Mouse (Mus musculus) thymus, adult 2 months (tissue): Measurements from ENCODE around the gene Samd4.

Source experiments
- CTCF ChIP-seq: fragments of 200-500 bp; IDR thresholded peaks from 2 replicates; pipeline ENCODE4 v1.5.1; 2012; ENCODE audit warnings: mild to moderate bottlenecking, control low read depth, low read length, moderate library complexity, borderline replicate concordance; ENCODE audit not compliant: control insufficient read depth, poor library complexity, insufficient read depth; ENCODE audit errors: extremely low read depth
- POLR2A ChIP-seq: fragments of 200-500 bp; IDR thresholded peaks from 2 replicates; pipeline ENCODE4 v1.6.1; 2012; ENCODE audit warnings: mild to moderate bottlenecking, low read length, control low read depth, moderate library complexity; ENCODE audit not compliant: control insufficient read depth, poor library complexity, insufficient read depth; ENCODE audit errors: extremely low read depth

- TF ChIP-seq CTCF (no peak), POLR2A (no peak)
Measured at GRCm38 (mm10) chr14:46966206-46966605, 83.6 kb downstream of the Samd4 start.
